Mouse (Mus musculus) right cerebral cortex, adult 2 months (tissue): Measurements from ENCODE around the gene Acy3.
A peak's percentile ranks its signal among the peaks of the same experiment; 100 is the strongest.
"Not testable (repeated sequence)": the region's sequence is repeated elsewhere in the genome, so short reads cannot be mapped to it uniquely, and the experiment has no call there.

Source experiments
- DNase-seq, 2 experiments: peaks; one replicate each; pipeline ENCODE4 v3.0.0; 2021 to 2022; ENCODE audit warnings: low spot score in 2 of 2

Gene Acy3

DNA sequence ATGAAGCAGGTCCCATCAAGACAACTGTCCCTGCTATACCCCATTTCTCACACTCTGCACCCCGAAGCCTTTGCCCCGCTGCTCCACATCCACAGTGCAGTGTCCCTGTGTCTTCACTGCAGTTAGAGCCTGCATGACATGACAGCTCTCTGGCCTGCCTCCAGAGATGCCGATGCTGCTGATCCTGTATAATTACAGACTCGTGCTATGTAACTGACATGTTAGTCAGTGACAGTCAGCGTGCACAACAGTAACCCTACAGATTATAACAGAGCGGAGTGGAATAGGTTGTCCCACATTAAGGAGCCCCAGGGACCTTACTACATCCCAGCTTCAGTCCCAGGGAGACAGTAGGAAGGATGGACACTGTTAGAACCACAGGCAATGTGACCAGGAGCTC is 11.8 kb upstream of the Acy3 start:
- not testable (repeated sequence) for DNase-seq

DNA sequence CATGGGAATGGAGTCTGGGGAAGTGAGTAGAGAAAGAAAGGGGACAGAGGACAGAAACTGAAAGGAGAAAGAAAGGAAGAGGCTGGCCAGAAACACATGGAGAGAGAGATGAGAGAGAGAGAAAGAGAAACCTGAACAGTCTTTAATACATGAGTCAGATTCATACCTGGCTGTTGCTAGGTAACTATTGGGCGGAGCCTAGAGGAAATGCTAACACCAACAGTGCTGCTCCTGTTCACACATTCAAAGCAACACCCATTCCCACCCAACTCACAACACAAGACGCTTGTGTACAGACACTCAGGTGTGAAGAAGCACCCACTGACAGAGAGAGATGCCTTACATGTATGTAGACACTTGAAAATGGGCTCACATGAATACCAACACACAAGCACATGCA is 10.5 kb upstream of the Acy3 start:
- no peak for DNase-seq

DNA sequence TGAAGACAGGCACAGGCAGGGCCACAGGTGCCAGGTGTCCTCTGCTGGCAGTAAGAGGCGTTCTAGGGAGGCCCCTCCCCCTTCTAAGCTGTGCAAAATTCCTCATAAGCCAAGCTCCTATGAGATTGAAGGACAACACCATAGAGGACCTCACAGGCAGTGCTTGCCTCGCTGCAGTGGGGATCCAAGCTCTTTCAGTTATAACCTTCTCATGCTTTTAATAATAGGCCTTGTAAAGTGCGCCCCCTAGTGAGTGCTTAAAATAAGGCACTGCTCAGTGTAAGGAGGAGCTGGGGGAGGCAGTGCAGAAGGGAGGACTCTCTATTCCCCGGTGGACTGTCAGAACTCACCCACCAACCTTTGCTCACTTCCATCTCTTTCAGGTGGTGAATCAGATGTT is 6.1 kb upstream of the Acy3 start:
- peak; percentile 82 to 84 for DNase-seq

- no peak for DNase-seq
Measured at GRCm38 (mm10) chr19:3980917-3981316, 5.5 kb upstream of the Acy3 start.

DNA sequence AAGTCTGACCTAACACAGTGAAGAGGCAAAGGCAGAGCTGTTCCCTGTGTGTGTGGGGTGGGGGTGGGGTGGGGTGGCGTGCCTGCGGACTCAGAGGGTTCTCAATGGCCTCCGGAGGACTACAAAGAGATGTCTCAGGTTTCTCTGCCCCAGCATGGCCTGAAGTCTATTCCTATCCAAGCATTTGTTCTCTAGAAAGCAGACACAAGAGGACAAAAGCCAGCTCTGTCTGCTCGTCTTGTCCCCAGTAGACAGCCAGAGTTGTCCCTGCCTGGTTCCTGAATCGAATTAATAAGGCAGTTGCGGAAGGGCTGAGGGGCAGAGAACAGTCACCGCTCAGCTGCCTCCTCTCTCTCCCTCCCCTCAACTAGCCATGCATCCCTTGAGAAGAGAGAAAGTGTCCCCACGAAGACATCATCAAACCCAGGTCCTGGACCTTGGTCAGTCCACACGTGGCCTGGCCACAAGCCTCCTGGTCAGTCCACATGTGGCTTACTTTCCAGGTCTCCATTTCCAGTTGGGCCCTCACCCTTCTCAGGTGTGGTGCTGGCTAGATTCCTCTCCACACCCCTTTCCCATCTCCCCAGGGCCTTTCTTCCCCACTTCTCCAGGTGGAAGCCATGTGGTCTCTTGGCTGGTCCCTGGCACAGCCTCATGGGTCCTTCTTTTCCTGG is 2.7 kb upstream of the Acy3 start:
- DNase-seq, result no peak

- DNase-seq, result no peak
Measured at GRCm38 (mm10) chr19:3985261-3985681, 1.1 kb upstream of the Acy3 start.

DNA sequence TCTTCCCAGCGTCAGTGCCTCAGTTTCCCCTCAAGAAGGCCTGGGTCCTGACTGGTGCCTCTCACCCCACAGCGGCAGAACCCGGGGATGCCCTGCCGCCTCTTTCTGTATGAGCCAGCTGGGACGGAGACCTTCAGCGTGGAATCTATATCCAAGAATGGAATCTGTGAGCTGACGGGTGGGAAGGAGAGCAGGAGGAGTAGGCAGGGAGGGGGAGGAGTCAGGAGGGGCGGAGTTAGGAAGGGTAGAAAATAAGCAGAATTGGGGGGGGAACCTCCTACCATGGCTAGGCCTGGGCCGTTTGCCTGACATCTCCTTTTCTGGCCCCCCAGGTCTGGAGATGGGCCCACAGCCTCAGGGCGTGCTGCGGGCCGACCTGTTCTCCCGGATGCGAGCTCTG is 1.7 kb downstream of the Acy3 start:
- DNase-seq, result no peak

GRCm38 (mm10) chr19:3988750-3989149 is 2.4 kb downstream of the Acy3 start:
- DNase-seq, result no peak

DNA sequence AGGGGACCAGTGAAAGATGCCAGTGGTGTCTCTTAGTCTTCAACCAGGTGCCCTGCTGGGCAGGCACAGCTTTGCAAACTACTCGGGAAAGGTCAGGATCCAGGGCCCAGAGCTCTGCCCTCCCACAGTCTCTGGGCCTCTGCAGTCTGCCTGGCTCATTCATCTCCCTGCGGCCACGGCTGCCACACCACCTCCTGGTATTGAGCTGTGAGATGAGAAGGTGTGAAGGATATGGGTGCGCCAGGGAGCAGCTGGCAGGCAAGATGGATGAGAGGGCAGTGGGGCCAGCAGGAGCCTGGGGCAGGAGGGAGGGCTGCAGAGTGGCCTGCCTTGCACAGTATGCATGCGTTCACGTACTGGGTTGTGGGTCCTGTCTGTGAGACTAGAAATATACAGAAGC is 4.4 kb downstream of the Acy3 start:
- no peak for DNase-seq

DNA sequence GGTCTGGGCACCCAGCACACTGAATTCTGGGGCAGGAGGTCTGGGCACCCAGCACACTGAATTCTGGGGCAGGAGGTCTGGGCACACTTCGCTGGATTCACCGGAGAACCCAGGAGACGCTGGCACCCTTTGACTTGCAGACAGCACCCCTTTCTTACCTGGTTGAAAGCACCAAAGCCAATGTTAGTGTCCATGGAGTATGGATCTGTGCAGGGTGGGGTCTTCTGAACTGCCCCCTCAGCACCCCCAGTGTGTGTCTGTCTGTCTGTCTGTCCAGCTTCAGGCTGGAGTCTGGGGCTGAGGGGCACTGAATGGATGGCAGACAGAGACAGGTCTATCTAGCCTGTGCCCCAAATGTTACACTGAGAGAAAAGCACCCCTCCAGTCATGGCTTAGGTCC is 5.2 kb downstream of the Acy3 start:
- DNase-seq, result no peak

GRCm38 (mm10) chr19:3991966-3992365 is 5.6 kb downstream of the Acy3 start:
- no peak for DNase-seq

- no peak for DNase-seq
Measured at GRCm38 (mm10) chr19:3992416-3992815, 6.0 kb downstream of the Acy3 start, which contains the start of gene Tbx10. Gene Tbx10 (plus strand): TSS chr19:3992752.

DNA sequence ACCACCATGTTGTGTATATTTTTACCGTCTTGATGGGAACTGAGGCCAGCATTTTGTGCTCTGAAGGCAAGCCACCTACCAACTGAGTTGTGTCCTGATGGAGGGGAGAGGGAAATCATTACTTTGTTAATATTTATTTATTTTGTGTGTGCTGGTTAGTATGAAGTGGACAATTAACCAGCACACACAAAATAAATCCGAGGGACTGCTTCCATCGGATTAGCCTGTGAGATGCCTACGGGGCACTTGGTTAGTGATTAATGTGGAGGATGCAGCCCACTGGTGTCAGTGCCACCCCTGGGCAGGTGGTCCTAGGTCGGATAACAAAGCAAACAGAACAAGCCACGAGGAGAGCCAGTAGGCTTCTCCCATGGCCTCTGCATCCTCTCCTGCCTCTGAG is 8.6 kb downstream of the Acy3 start:
- no peak for DNase-seq

- DNase-seq, result no peak
Measured at GRCm38 (mm10) chr19:3995505-3995904, 9.1 kb downstream of the Acy3 start.

DNA sequence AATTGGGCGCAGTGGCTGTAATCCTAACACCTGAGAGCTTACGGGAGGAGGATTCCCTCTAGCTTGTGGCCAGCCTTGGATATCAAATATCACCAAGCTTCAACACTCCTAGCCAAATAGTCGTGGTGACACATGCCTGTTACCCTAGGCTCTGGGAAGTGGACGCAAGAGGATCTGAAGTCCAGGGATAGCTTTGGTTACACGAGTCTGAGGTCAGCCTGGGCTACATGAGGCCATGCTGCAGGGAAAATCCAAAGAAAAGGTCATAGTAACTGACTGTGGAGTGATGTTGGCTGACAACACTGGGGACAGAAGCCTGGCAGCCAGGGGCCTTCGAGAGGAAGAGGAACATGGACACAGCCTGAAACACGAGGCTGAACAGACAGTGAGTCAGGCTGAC is 9.7 kb downstream of the Acy3 start:
- DNase-seq, result no peak

DNA sequence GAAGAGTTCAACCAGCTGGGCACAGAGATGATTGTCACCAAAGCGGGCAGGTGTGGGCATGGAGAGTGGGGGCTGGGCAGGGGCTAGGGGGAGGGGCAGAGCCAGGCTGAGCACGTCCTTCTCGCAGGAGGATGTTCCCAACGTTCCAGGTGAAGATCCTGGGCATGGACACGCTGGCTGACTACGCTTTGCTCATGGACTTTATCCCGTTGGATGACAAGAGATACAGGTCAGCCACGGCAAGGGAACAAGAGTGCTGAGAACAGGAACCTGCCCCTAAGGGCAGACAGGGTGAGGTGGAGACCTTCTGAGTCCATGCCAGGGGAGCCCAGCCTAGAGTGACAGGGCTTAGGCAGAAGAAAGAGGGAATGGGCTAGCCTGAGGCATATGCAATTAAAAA is 10.4 kb downstream of the Acy3 start:
- no peak for DNase-seq

GRCm38 (mm10) chr19:3997231-3997630 is 10.9 kb downstream of the Acy3 start:
- DNase-seq, result no peak

DNA sequence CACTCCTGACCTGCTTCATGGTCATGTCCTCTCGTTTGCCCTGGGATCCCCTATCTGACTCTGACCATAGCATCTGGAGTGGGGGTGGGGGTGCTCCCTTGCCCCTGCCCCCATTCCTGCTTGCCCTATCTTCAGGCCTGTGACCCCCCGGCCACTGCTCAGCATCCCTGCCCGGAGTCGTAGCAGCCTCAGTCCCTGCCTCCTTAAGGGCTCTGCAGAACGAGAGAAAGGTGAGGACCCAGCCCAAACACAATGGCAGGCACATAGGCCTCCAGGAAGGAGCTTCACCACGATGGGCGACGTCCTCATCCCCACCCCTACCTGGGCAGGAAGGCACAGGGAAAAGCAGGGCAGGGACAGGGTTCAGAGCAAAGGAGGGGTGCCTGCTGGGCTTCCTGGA is 12.0 kb downstream of the Acy3 start:
- DNase-seq, result no peak

- DNase-seq, result no peak
Measured at GRCm38 (mm10) chr19:3999121-3999730, 12.9 kb downstream of the Acy3 start.

- DNase-seq, result peak; percentile 96 to 98
Measured at GRCm38 (mm10) chr19:4000119-4000900, 13.9 kb downstream of the Acy3 start, which contains the start of the genes Nudt8 and Gm49405. Gene Nudt8 (plus strand): TSS chr19:4000580. Gene Gm49405 (plus strand): TSS chr19:4000626.

DNA sequence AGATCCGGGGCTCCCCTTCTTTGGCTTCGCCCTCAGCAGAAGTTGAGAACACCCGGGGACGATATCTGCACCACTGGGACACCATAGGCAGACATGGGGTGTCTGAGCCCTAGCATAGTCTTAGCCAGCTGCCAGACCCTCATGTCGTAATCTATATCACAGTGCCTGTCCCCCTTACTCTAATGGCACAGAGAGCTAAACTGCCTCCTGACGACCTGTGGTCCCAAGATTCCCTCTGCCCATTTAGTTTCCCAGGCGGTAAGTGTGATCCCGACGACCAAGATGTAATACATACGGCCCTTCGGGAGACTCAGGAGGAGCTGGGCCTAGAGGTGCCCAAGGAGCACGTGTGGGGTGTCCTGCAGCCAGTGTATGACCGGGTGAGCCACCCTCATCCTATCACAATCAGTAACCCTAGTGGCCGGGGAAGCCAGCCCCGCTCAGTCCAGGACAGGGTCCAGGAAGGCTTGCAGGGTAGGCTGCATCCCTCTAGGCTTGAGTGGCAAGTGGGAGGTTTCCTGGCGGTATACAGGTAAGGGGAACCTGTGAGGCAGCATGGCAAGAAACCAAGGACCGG is 14.7 kb downstream of the Acy3 start:
- no peak for DNase-seq

GRCm38 (mm10) chr19:4001752-4002151 is 15.4 kb downstream of the Acy3 start:
- DNase-seq, result no peak
